Mouse (Mus musculus): ENCODE data around the gene Tspan5. TPM values are rescaled to one million over a fixed set of nuclear protein-coding genes. Genes with fewer than 3 reads are reported as not detected.

The Tspan5 gene
- polyA plus RNA-seq (2017; shearing (Covaris generic)) = 4.5 TPM

GRCm38 (mm10) chr3:138741649-138742565 lies at the start of gene Tspan5:
Gene Tspan5, plus strand, starts transcription at chr3:138742195.

Other genes starting within 250 kb of the Tspan5 start
- 252 TPM for gene Eif4e, start 216.0 kb upstream of the Tspan5 start, polyA plus RNA-seq (2017; shearing (Covaris generic))